Mouse (Mus musculus): Measurements from ENCODE around the gene Ssna1. TPM values are rescaled to one million over a fixed set of nuclear protein-coding genes. Genes with fewer than 3 reads are reported as not detected.
A peak's percentile ranks its signal among the peaks of the same experiment; 100 is the strongest.
"Not testable (repeated sequence)": the region's sequence is repeated elsewhere in the genome, so short reads cannot be mapped to it uniquely, and the experiment has no call there.

Gene Ssna1
- polyA plus RNA-seq, 1 experiment from 2014 or later, result 244 TPM

- no peak overlapping the region for H3K27ac ChIP-seq
- 60% methylated on average over 6 of the region's 6 CpGs for WGBS
- H3K27me3 ChIP-seq, result peaks cover 20% of the 10 kb centered on the region
- H3K36me3 ChIP-seq, result peaks cover 35% of the 10 kb centered on the region
- H3K4me2 ChIP-seq, result 0 out of 2 replicates have a peak overlapping the region, but pooled peaks have one; percentile 3
- H3K4me1 ChIP-seq, result peaks cover 46% of the 10 kb centered on the region
- H3K9me3 ChIP-seq, result no peaks in the 10 kb centered on the region
- H3K9ac ChIP-seq, result 0 out of 2 replicates have a peak overlapping the region, but pooled peaks have one; percentile 2
- no peak for ATAC-seq (ENCODE audit: insufficient number of reproducible peaks, low FRiP score, low TSS enrichment, low read depth)
- no peak overlapping the region for H3K4me3 ChIP-seq
These were observed 6.2 kb downstream of the Ssna1 start for GRCm38 (mm10) chr2:25265897-25266656.

- Histone ChIP-seq H3K27me3 (peaks cover 20% of the 10 kb centered on the region), H3K27ac (no peak overlapping the region), H3K36me3 (peaks cover 23% of the 10 kb centered on the region), H3K9ac (no peak overlapping the region), H3K9me3 (no peaks in the 10 kb centered on the region), H3K4me3 (no peak overlapping the region), H3K4me1 (peaks cover 39% of the 10 kb centered on the region), H3K4me2 (no peak overlapping the region)
- ATAC-seq (ENCODE audit: insufficient number of reproducible peaks, low FRiP score, low TSS enrichment, low read depth), result no peak
- 60% methylated on average over 3 of the region's 3 CpGs for WGBS
These were observed 7.4 kb downstream of the Ssna1 start for GRCm38 (mm10) chr2:25264851-25265250.

- no peak for ATAC-seq (ENCODE audit: insufficient number of reproducible peaks, low FRiP score, low TSS enrichment, low read depth)
- 73% methylated on average over 5 of the region's 5 CpGs for WGBS
- Histone ChIP-seq H3K9ac (0 out of 2 replicates have a peak overlapping the region, but pooled peaks have one; percentile 7), H3K27me3 (peaks cover 20% of the 10 kb centered on the region), H3K4me2 (no peak overlapping the region), H3K4me3 (0 out of 2 replicates have a peak overlapping the region, but pooled peaks have one; percentile 63), H3K4me1 (peaks cover 39% of the 10 kb centered on the region), H3K27ac (no peak overlapping the region), H3K9me3 (no peaks in the 10 kb centered on the region), H3K36me3 (peaks cover 17% of the 10 kb centered on the region; the same call in 1 of the 2 replicates)
These were observed 8.0 kb downstream of the Ssna1 start for GRCm38 (mm10) chr2:25264286-25264660.

- Histone ChIP-seq H3K27ac (no peak overlapping the region), H3K27me3 (peaks cover 20% of the 10 kb centered on the region), H3K4me1 (peaks cover 39% of the 10 kb centered on the region), H3K9ac (peak overlapping the region; percentile 54), H3K36me3 (0 out of 2 replicates have a peak, but pooled peaks cover 12% of the 10 kb centered on the region), H3K9me3 (no peaks in the 10 kb centered on the region), H3K4me2 (peak overlapping the region; percentile 98), H3K4me3 (peak overlapping the region; percentile 63)
- 20% methylated on average over 12 of the region's 12 CpGs for WGBS
- ATAC-seq (ENCODE audit: insufficient number of reproducible peaks, low FRiP score, low TSS enrichment, low read depth), result no peak
These were observed 8.5 kb downstream of the Ssna1 start for GRCm38 (mm10) chr2:25263623-25264285.

GRCm38 (mm10) chr2:25262795-25263622 is 9.2 kb downstream of the Ssna1 start:
- H3K27ac ChIP-seq, result no peak overlapping the region
- H3K4me2 ChIP-seq, result peak overlapping the region; percentile 98
- under 1% methylated on average over 56 of the region's 82 CpGs for WGBS
- H3K9ac ChIP-seq, result peak overlapping the region; percentile 54
- H3K9me3 ChIP-seq, result no peaks in the 10 kb centered on the region
- H3K27me3 ChIP-seq, result peaks cover 20% of the 10 kb centered on the region
- 0 out of 2 replicates have a peak, but pooled peaks have one; percentile 7 for ATAC-seq (ENCODE audit: insufficient number of reproducible peaks, low FRiP score, low TSS enrichment, low read depth)
- H3K4me1 ChIP-seq, result peaks cover 39% of the 10 kb centered on the region
- peak overlapping the region; percentile 63 for H3K4me3 ChIP-seq
- H3K36me3 ChIP-seq, result 0 out of 2 replicates have a peak, but pooled peaks cover 5% of the 10 kb centered on the region

- Histone ChIP-seq H3K4me3 (peak within 1 kb of the TSS; percentile 63), H3K9me3 (no peaks in the 10 kb centered on the region), H3K4me2 (peak within 1 kb of the TSS; percentile 98), H3K27me3 (peaks cover 20% of the 10 kb centered on the region), H3K9ac (peak within 1 kb of the TSS; percentile 54), H3K27ac (no peak within 1 kb of the TSS; the same call in 1 of the 2 replicates), H3K4me1 (peaks cover 39% of the 10 kb centered on the region), H3K36me3 (no peaks in the 10 kb centered on the region)
- under 1% methylated on average over 39 of the region's 39 CpGs for WGBS
- peak; percentile 97 for ATAC-seq (ENCODE audit: insufficient number of reproducible peaks, low FRiP score, low TSS enrichment, low read depth)
These were observed 9.9 kb downstream of the Ssna1 start, which contains the start of gene Tprn for GRCm38 (mm10) chr2:25262291-25262767. Gene Tprn (plus strand): TSS chr2:25262618.

GRCm38 (mm10) chr2:25261870-25262269 is 10.4 kb downstream of the Ssna1 start:
- WGBS, result 46% methylated on average over 12 of the region's 12 CpGs
- peak overlapping the region; percentile 98 for H3K4me2 ChIP-seq
- H3K27me3 ChIP-seq, result peaks cover 20% of the 10 kb centered on the region
- H3K36me3 ChIP-seq, result no peaks in the 10 kb centered on the region
- no peak; the same call in 1 of the 2 replicates for ATAC-seq (ENCODE audit: insufficient number of reproducible peaks, low FRiP score, low TSS enrichment, low read depth)
- H3K9me3 ChIP-seq, result no peaks in the 10 kb centered on the region
- H3K9ac ChIP-seq, result no peak overlapping the region
- H3K4me1 ChIP-seq, result peaks cover 39% of the 10 kb centered on the region
- peak overlapping the region; percentile 63 for H3K4me3 ChIP-seq
- H3K27ac ChIP-seq, result no peak overlapping the region; the same call in 1 of the 2 replicates

GRCm38 (mm10) chr2:25258887-25259286 is 13.4 kb downstream of the Ssna1 start:
- Histone ChIP-seq H3K27me3 (peaks cover 9% of the 10 kb centered on the region), H3K9ac (no peak overlapping the region), H3K4me2 (no peak overlapping the region), H3K36me3 (no peaks in the 10 kb centered on the region), H3K4me3 (no peak overlapping the region), H3K4me1 (peaks cover 33% of the 10 kb centered on the region), H3K27ac (no peak overlapping the region), H3K9me3 (no peaks in the 10 kb centered on the region)
- ATAC-seq (ENCODE audit: insufficient number of reproducible peaks, low FRiP score, low TSS enrichment, low read depth), result no peak
- WGBS, result 61% methylated on average over 2 of the region's 2 CpGs

GRCm38 (mm10) chr2:25257250-25257649 is 15.0 kb downstream of the Ssna1 start:
- H3K36me3 ChIP-seq; ATAC-seq (ENCODE audit: insufficient number of reproducible peaks, low FRiP score, low TSS enrichment, low read depth); H3K27me3 ChIP-seq; H3K9me3 ChIP-seq; H3K9ac ChIP-seq; H3K4me2 ChIP-seq; H3K4me3 ChIP-seq; H3K27ac ChIP-seq: not testable (repeated sequence)
- peaks cover 21% of the 10 kb centered on the region for H3K4me1 ChIP-seq
- WGBS, result 84% methylated on average over 5 of the region's 5 CpGs

- not testable (repeated sequence) for H3K27ac ChIP-seq; ATAC-seq (ENCODE audit: insufficient number of reproducible peaks, low FRiP score, low TSS enrichment, low read depth); H3K36me3 ChIP-seq; H3K27me3 ChIP-seq; H3K9ac ChIP-seq; H3K9me3 ChIP-seq
- 55% methylated on average over 12 of the region's 12 CpGs for WGBS
- peak overlapping the region; percentile 99 for H3K4me3 ChIP-seq
- peaks cover 16% of the 10 kb centered on the region for H3K4me1 ChIP-seq
- H3K4me2 ChIP-seq, result peak overlapping the region; percentile 86
These were observed 15.7 kb downstream of the Ssna1 start for GRCm38 (mm10) chr2:25256443-25257109.

- Histone ChIP-seq H3K9ac (peak within 1 kb of the TSS; percentile 72), H3K36me3 (peaks cover 16% of the 10 kb centered on the region), H3K27me3 (no peaks in the 10 kb centered on the region), H3K9me3 (no peaks in the 10 kb centered on the region), H3K4me2 (peak within 1 kb of the TSS; percentile 86), H3K27ac (peak within 1 kb of the TSS; percentile 86), H3K4me1 (peaks cover 16% of the 10 kb centered on the region), H3K4me3 (peak within 1 kb of the TSS; percentile 99)
- under 1% methylated on average over 39 of the region's 39 CpGs for WGBS
- ATAC-seq (ENCODE audit: insufficient number of reproducible peaks, low FRiP score, low TSS enrichment, low read depth), result peak; percentile 79
These were observed 16.9 kb downstream of the Ssna1 start, which contains the start of gene Tmem203 for GRCm38 (mm10) chr2:25255284-25255779. Gene Tmem203 (plus strand): TSS chr2:25255439.

All from limb, embryonic 15.5 days (tissue).